Mouse (Mus musculus) midbrain, embryonic 14.5 days (tissue): ENCODE measurements around the gene Ckb. TPM values are rescaled to one million over a fixed set of nuclear protein-coding genes. Genes with fewer than 3 reads are reported as not detected.
"Not testable (repeated sequence)": the region's sequence is repeated elsewhere in the genome, so short reads cannot be mapped to it uniquely, and the experiment has no call there.

Source experiments
- ATAC-seq: fragments of 200-750 bp; cut with Nextera tagmentation; 2 replicates; pipeline ENCODE4 v1.8.0; 2017; ENCODE audit warnings: moderate number of reproducible peaks, moderate library complexity; ENCODE audit not compliant: low FRiP score, low TSS enrichment
- DNase-seq: peaks from one replicate; pipeline ENCODE4 v3.0.0-alpha.2; 2015
- H3K27ac ChIP-seq: fragments of 300-500 bp; sonication (generic); replicated peaks from 2 replicates; pipeline ENCODE4 v1.5.1; 2014; ENCODE audit warnings: mild to moderate bottlenecking, low read depth, low read length, moderate library complexity
- H3K27me3 ChIP-seq: fragments of 300-500 bp; sonication (generic); 2 replicates; pipeline ENCODE4 v1.6.1; 2014; ENCODE audit warnings: low read length, control low read depth, mixed read lengths; ENCODE audit not compliant: control insufficient read depth, insufficient read depth
- H3K36me3 ChIP-seq: fragments of 300-500 bp; sonication (generic); 2 replicates; pipeline ENCODE4 v1.6.1; 2014; ENCODE audit warnings: low read length, control low read depth; ENCODE audit not compliant: control insufficient read depth, insufficient read depth
- H3K4me1 ChIP-seq: fragments of 300-500 bp; sonication (generic); 2 replicates; pipeline ENCODE4 v1.6.1; 2014; ENCODE audit warnings: mild to moderate bottlenecking, antibody characterized with exemption, low read length, control low read depth; ENCODE audit not compliant: control insufficient read depth, insufficient read depth
- H3K4me2 ChIP-seq: fragments of 300-500 bp; sonication (generic); 2 replicates; pipeline ENCODE4 v1.6.1; 2014; ENCODE audit warnings: mild to moderate bottlenecking, low read length, moderate library complexity
- H3K4me3 ChIP-seq: fragments of 300-500 bp; sonication (generic); replicated peaks from 2 replicates; pipeline ENCODE4 v1.5.1; 2014; ENCODE audit warnings: low read depth, low read length
- H3K9ac ChIP-seq: fragments of 300-500 bp; sonication (generic); replicated peaks from 2 replicates; pipeline ENCODE4 v1.6.1; 2014; ENCODE audit warnings: mild to moderate bottlenecking, low read length, moderate library complexity
- H3K9me3 ChIP-seq: fragments of 300-500 bp; sonication (generic); 2 replicates; pipeline ENCODE4 v1.6.1; 2016; ENCODE audit warnings: low read length, control low read depth, mixed read lengths; ENCODE audit not compliant: control insufficient read depth
- WGBS: fragments of 180-500 bp; shearing (Covaris S2); extraction: QIAGEN DNeasy Blood & Tissue Kit; methylation state at CpG from one replicate; pipeline ENCODE4 v1.1.7; 2014; 5-methylcytosine and 5-hydroxymethylcytosine counted together
- polyA plus RNA-seq: library from polyadenylated mRNA; unstranded; fragments of >200 nt; fragmentation: Nextera tagmentation; extraction: Ambion mirVana; gene quantifications from 2 replicates; pipeline ENCODE4 v1.2.1, GENCODE M21; 2014

Gene Ckb
- polyA plus RNA-seq = 1,414 and 1,526 TPM in 2 replicates

DNA sequence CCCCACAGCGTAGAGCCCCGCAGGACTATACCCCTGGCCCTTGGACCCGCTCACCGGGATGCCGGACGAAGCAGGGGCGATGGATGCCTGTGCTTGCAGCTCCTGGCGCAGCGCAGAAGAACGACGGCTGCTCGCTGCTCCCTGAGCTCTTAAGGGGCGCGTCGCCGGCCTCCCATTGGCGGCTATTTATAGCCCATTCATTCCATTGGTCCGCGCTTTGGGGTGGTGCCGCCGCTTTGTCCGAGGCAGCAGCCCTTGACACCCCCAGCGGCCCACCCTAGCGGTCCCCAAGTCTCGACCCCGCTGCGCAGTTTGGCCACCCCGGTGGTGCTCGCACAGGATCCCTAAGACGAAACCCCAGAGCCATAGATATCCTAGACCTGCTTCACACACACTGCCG lies at the start of gene Ckb:
TSS of gene Ckb (minus strand) at position 163 of the 400 bp plus-strand sequence.
- peak within 1 kb of the TSS; percentile 96 for H3K4me2 ChIP-seq
- peak; percentile 97 for DNase-seq
- peak within 1 kb of the TSS; percentile 88 for H3K4me3 ChIP-seq
- H3K27me3 ChIP-seq = no peaks in the 10 kb centered on the region; the same call in 1 of the 2 replicates
- H3K27ac ChIP-seq = peak within 1 kb of the TSS; percentile 94
- peaks cover 31% of the 10 kb centered on the region for H3K36me3 ChIP-seq
- H3K9me3 ChIP-seq = no peaks in the 10 kb centered on the region
- peak within 1 kb of the TSS; percentile 95 for H3K9ac ChIP-seq
- WGBS = 0% methylated on average over 31 of the region's 31 CpGs
- peaks cover 24% of the 10 kb centered on the region for H3K4me1 ChIP-seq
- peak; percentile 88 for ATAC-seq

DNA sequence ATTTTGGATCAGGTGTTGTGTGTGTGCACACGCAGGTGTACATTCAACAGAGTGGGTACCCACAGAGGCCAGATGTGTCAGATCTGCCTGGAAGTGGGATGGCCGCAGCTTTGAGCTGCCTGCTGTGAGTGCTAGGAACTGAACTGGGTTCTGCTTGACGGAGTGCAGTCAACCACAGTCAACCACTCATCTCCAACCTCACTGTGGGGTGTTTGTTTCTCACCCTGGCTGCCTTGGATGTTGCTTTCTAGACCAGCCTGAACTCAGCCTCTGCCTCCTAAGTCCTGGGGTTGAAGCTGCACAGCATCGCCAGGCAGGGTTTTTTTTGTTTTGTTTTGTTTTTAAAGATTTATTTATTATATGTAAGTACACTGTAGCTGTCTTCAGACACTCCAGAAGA lies 48.1 kb upstream of the Ckb start:
- no peak overlapping the region for H3K4me2 ChIP-seq
- H3K9me3 ChIP-seq = no peaks in the 10 kb centered on the region
- no peak for DNase-seq
- H3K27me3 ChIP-seq = no peaks in the 10 kb centered on the region
- H3K4me1 ChIP-seq = no peaks in the 10 kb centered on the region
- H3K9ac ChIP-seq = no peak overlapping the region
- no peak overlapping the region for H3K27ac ChIP-seq
- WGBS = 73% methylated on average over 4 of the region's 4 CpGs
- no peak for ATAC-seq
- peaks cover 13% of the 10 kb centered on the region for H3K36me3 ChIP-seq
- H3K4me3 ChIP-seq = no peak overlapping the region

- Histone ChIP-seq H3K27me3 (no peaks in the 10 kb centered on the region), H3K9me3 (no peaks in the 10 kb centered on the region), H3K4me1 (peaks cover 5% of the 10 kb centered on the region; the same call in 1 of the 2 replicates), H3K4me2 (no peak overlapping the region), H3K27ac (peak overlapping the region; percentile 52), H3K36me3 (0 out of 2 replicates have a peak, but pooled peaks cover 3% of the 10 kb centered on the region), H3K9ac (no peak overlapping the region), H3K4me3 (no peak overlapping the region)
- DNase-seq = no peak
- WGBS = 32% methylated on average over 8 of the region's 8 CpGs
- no peak for ATAC-seq
Measured at GRCm38 (mm10) chr12:111718656-111719055, 46.5 kb upstream of the Ckb start.

DNA sequence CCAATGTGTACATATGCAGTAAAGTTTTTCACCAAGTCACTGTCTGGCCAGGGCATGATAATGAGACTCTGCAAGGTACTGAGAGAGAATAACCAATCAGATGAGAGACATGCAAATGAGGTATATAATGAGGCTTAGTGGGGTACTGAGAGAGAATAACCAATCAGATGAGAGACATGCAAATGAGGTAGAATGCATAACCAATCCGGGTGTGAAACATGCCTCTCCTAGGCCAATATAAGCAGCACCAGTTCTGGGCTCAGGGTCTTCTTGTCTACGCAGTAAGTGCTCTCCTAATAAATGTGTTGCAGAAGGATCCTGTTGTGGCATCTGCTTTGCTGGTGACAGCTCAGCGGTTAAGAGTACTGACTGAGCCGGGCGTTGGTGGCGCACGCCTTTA lies 44.4 kb upstream of the Ckb start:
- DNase-seq (no peak), ATAC-seq (no peak)
- peaks cover 13% of the 10 kb centered on the region for H3K4me1 ChIP-seq
- H3K9ac ChIP-seq = no peak overlapping the region
- H3K27me3 ChIP-seq = no peaks in the 10 kb centered on the region
- H3K4me2 ChIP-seq = no peak overlapping the region
- H3K36me3 ChIP-seq = no peaks in the 10 kb centered on the region
- H3K4me3 ChIP-seq = no peak overlapping the region
- H3K9me3 ChIP-seq = no peaks in the 10 kb centered on the region
- no peak overlapping the region for H3K27ac ChIP-seq
- 97% methylated on average over 7 of the region's 7 CpGs for WGBS

- Histone ChIP-seq H3K4me1 (peaks cover 15% of the 10 kb centered on the region), H3K4me3 (peak overlapping the region; percentile 98), H3K4me2 (peak overlapping the region; percentile 87), H3K36me3 (peaks cover 23% of the 10 kb centered on the region), H3K9ac (peak overlapping the region; percentile 93; the same call in 1 of the 2 replicates)
- DNase-seq, H3K9me3 ChIP-seq, H3K27me3 ChIP-seq, ATAC-seq, H3K27ac ChIP-seq: not testable (repeated sequence)
- 78% methylated on average over 6 of the region's 6 CpGs for WGBS
Measured at GRCm38 (mm10) chr12:111713880-111714279, 41.7 kb upstream of the Ckb start.

- H3K27me3 ChIP-seq = no peaks in the 10 kb centered on the region
- under 1% methylated on average over 85 of the region's 86 CpGs for WGBS
- peak within 1 kb of the TSS; percentile 93 for H3K9ac ChIP-seq
- peak within 1 kb of the TSS; percentile 87 for H3K4me2 ChIP-seq
- DNase-seq = peak; percentile 98
- peaks cover 15% of the 10 kb centered on the region for H3K4me1 ChIP-seq
- peak; percentile 95 for ATAC-seq
- peak within 1 kb of the TSS; percentile 98 for H3K4me3 ChIP-seq
- H3K27ac ChIP-seq = peak within 1 kb of the TSS; percentile 83
- H3K9me3 ChIP-seq = no peaks in the 10 kb centered on the region
- peaks cover 28% of the 10 kb centered on the region for H3K36me3 ChIP-seq
Measured at GRCm38 (mm10) chr12:111713004-111713651, 41.0 kb upstream of the Ckb start, which contains the start of the genes Bag5 and Apopt1. TSS of gene Bag5 (minus strand) at chr12:111713257. TSS of gene Apopt1 (plus strand) at chr12:111713261.

DNA sequence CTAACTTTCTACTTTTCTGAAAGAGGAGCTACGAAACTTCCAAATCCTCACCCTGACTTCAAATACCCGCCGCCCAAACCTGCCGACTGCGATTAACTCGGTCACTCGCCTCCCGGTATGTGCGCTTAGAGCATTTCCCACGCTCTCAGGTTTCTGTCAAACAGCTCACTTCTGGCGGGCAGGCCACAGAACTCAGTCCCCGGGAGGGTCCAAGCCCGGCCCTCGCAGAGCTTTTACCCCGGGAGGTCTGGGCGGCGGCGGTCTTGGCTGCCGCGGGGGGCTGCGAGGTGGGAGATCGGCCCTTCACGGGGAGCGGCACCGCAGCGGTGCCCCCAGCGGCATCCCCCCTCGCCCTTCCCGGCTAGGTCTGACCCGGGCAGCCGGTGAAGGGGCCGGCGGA lies 40.3 kb upstream of the Ckb start:
- Histone ChIP-seq H3K27me3 (no peaks in the 10 kb centered on the region), H3K4me2 (peak overlapping the region; percentile 87), H3K4me1 (peaks cover 15% of the 10 kb centered on the region), H3K9me3 (no peaks in the 10 kb centered on the region), H3K9ac (peak overlapping the region; percentile 93), H3K4me3 (peak overlapping the region; percentile 98), H3K27ac (peak overlapping the region; percentile 83), H3K36me3 (peaks cover 28% of the 10 kb centered on the region)
- under 1% methylated on average over 33 of the region's 33 CpGs for WGBS
- ATAC-seq = peak; percentile 41; the same call in 1 of the 2 replicates
- no peak for DNase-seq

DNA sequence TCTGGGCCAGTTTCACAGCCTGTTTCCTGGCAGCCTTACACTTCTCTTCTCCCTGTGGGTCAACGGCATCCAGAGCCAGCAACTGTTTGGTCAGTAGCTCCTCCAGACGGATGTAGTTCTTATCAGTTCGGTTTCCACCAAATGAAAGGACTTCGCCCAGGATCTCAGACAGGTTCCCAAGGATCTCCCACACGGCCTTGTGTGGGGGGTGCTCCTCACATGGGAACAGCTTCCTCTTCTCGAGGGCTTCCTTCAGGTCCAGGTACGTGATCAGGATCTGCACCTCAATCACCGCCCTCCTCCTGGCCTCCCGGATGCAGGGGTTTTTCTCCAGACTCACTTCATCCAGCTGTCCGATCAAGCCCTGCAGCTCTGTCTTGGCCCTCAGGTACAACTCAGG lies 38.0 kb upstream of the Ckb start:
- Histone ChIP-seq H3K9ac (no peak overlapping the region), H3K27me3 (no peaks in the 10 kb centered on the region), H3K36me3 (peaks cover 33% of the 10 kb centered on the region), H3K4me3 (no peak overlapping the region), H3K4me1 (peaks cover 15% of the 10 kb centered on the region), H3K9me3 (no peaks in the 10 kb centered on the region), H3K4me2 (no peak overlapping the region), H3K27ac (no peak overlapping the region)
- DNase-seq (no peak), ATAC-seq (no peak)
- WGBS = 94% methylated on average over 10 of the region's 10 CpGs

- H3K36me3 ChIP-seq = peaks cover 33% of the 10 kb centered on the region
- DNase-seq (no peak), ATAC-seq (no peak)
- peaks cover 10% of the 10 kb centered on the region for H3K4me1 ChIP-seq
- WGBS = 84% methylated on average over 4 of the region's 4 CpGs
- H3K9me3 ChIP-seq = no peaks in the 10 kb centered on the region
- H3K27me3 ChIP-seq = no peaks in the 10 kb centered on the region
- no peak overlapping the region for H3K9ac ChIP-seq
- H3K27ac ChIP-seq = no peak overlapping the region
- H3K4me2 ChIP-seq = no peak overlapping the region
- no peak overlapping the region for H3K4me3 ChIP-seq
Measured at GRCm38 (mm10) chr12:111708181-111708580, 36.0 kb upstream of the Ckb start.
